Mouse (Mus musculus): ENCODE data around the gene Katnal1. TPM values are rescaled to one million over a fixed set of nuclear protein-coding genes. Genes with fewer than 3 reads are reported as not detected.

Katnal1 gene
- total and polyA plus RNA-seq, 3 experiments: 2.8 to 7.0 (median 3.2) TPM

GRCm38 (mm10) chr5:148837069-148837468 is 92.1 kb downstream of the Katnal1 start:
- dilution Hi-C loops (cut with MboI; ENCODE audit: extremely low pct_ligation_motif_present, extremely low pct_unique_long_range_greater_than_20kb, low sequenced_read_pairs): no loop called here
- peak overlapping the region; percentile 41; the same call in 1 of the 2 replicates for H3K4me2 ChIP-seq (ENCODE audit: insufficient read depth, low read depth, poor library complexity, severe bottlenecking)

GRCm38 (mm10) chr5:148831596-148832257 is 97.4 kb downstream of the Katnal1 start:
- peak overlapping the region; percentile 74 for H3K4me2 ChIP-seq (ENCODE audit: insufficient read depth, low read depth, poor library complexity, severe bottlenecking)
- dilution Hi-C loops (cut with MboI; ENCODE audit: extremely low pct_ligation_motif_present, extremely low pct_unique_long_range_greater_than_20kb, low sequenced_read_pairs): no loop called here
- peak; percentile 40 for DNase-seq (ENCODE audit: extremely low read depth)
- in situ Hi-C loops (cut with MboI; ENCODE audit: low pct_ligation_motif_present, low pct_unique_long_range_greater_than_20kb, low sequenced_read_pairs): no loop called here
- no peak overlapping the region for H3K27ac ChIP-seq (ENCODE audit: insufficient read depth, low read depth)
- peaks cover 3 to 22% of the 10 kb centered on the region in 2 experiments for H3K4me1 ChIP-seq (ENCODE audit: control insufficient read depth in 1 of 2, insufficient read depth in 2 of 2)
- H3K9ac ChIP-seq (ENCODE audit: insufficient read depth, low read depth): peak overlapping the region; percentile 23; the same call in 1 of the 2 replicates
- no peaks in the 10 kb centered on the region for H3K27me3 ChIP-seq (replicated peaks)
- no peak for TF ChIP-seq TCF12 (IDR thresholded peaks at IDR 0.05; ENCODE audit: low read depth, low read length)
- TF ChIP-seq CTCF (conservative IDR thresholded peaks at IDR 0.05 in 1 of 2, IDR thresholded peaks at IDR 0.05 in 1 of 2; ENCODE audit: low read depth in 2 of 2, low read length in 2 of 2): peak; percentile 61 to 79; a peak in 3 of 4 replicates
- TF ChIP-seq SMC3 (IDR thresholded peaks at IDR 0.05; ENCODE audit: low read depth, low read length): peak; percentile 60
- 0 out of 2 replicates have a peak, but pooled peaks have one; percentile 10 for TF ChIP-seq IRF4 (IDR thresholded peaks at IDR 0.05; ENCODE audit: low read depth, low read length)
- TF ChIP-seq RAD21 (IDR thresholded peaks at IDR 0.05; ENCODE audit: low read depth, low read length): peak; percentile 10
- peak overlapping the region in 2 of 3 experiments; percentile 32 to 36 for H3K4me3 ChIP-seq (replicated peaks in 1 of 3; ENCODE audit: low read depth in 2 of 3, low read length in 2 of 3, poor library complexity in 1 of 3)
- no peaks in the 10 kb centered on the region for H3K9me3 ChIP-seq (replicated peaks; ENCODE audit: low read length)
- no peaks in the 10 kb centered on the region for H3K79me2 ChIP-seq (replicated peaks; ENCODE audit: control insufficient read depth, extremely low read depth, insufficient read depth, poor library complexity, severe bottlenecking)
- H3K36me3 ChIP-seq (replicated peaks in 1 of 2; ENCODE audit: control insufficient read depth in 1 of 2, insufficient read depth in 1 of 2, low read length in 1 of 2): no peaks in the 10 kb centered on the region

More at GRCm38 (mm10) chr5:148837069-148837468, 92.1 kb downstream of the Katnal1 start:
- peak; percentile 80 for DNase-seq (ENCODE audit: extremely low read depth)
- H3K9me3 ChIP-seq (replicated peaks; ENCODE audit: low read length): no peaks in the 10 kb centered on the region
- no peak overlapping the region for H3K9ac ChIP-seq (ENCODE audit: insufficient read depth, low read depth)
- H3K27ac ChIP-seq (ENCODE audit: insufficient read depth, low read depth): no peak overlapping the region
- no peak overlapping the region for H3K4me3 ChIP-seq (replicated peaks in 1 of 3; ENCODE audit: low read depth in 2 of 3, low read length in 2 of 3, poor library complexity in 1 of 3)
- no peaks in the 10 kb centered on the region for H3K27me3 ChIP-seq (replicated peaks)
- H3K4me1 ChIP-seq (ENCODE audit: control insufficient read depth in 1 of 2, insufficient read depth in 2 of 2): peaks cover 3 to 19% of the 10 kb centered on the region in 2 experiments
- H3K36me3 ChIP-seq (replicated peaks in 1 of 2; ENCODE audit: control insufficient read depth in 1 of 2, insufficient read depth in 1 of 2, low read length in 1 of 2): no peaks in the 10 kb centered on the region
- no peak for TF ChIP-seq ZMIZ1 (IDR thresholded peaks at IDR 0.05; ENCODE audit: low read depth, low read length)
- TF ChIP-seq ZKSCAN1 (IDR thresholded peaks at IDR 0.05; ENCODE audit: borderline replicate concordance, low read depth, low read length): no peak
- TF ChIP-seq MAFK (IDR thresholded peaks at IDR 0.05; ENCODE audit: insufficient replicate concordance, low read length): no peak
- TF ChIP-seq POLR2AphosphoS2 (IDR thresholded peaks at IDR 0.05; ENCODE audit: low read depth, low read length): no peak
- no peak for TF ChIP-seq RAD21 (IDR thresholded peaks at IDR 0.05; ENCODE audit: low read depth, low read length)
- TF ChIP-seq USF2 (conservative IDR thresholded peaks at IDR 0.05; ENCODE audit: low read depth, low read length): no peak
- TF ChIP-seq NRF1 (IDR thresholded peaks at IDR 0.05; ENCODE audit: low read depth, low read length): peak; percentile 51
- no peak for TF ChIP-seq CTCF (conservative IDR thresholded peaks at IDR 0.05 in 1 of 2, IDR thresholded peaks at IDR 0.05 in 1 of 2; ENCODE audit: low read depth in 2 of 2, low read length in 2 of 2)
- 0 out of 2 replicates have a peak, but pooled peaks have one; percentile 16 for TF ChIP-seq TCF12 (IDR thresholded peaks at IDR 0.05; ENCODE audit: low read depth, low read length)
- no peak for TF ChIP-seq UBTF (IDR thresholded peaks at IDR 0.05; ENCODE audit: low read depth, low read length)
- TF ChIP-seq BHLHE40 (IDR thresholded peaks at IDR 0.05; ENCODE audit: low read depth, low read length): no peak
- peak; percentile 47 for TF ChIP-seq POLR2A (IDR thresholded peaks at IDR 0.05; ENCODE audit: low read depth, low read length)
- no peak for TF ChIP-seq MAZ (IDR thresholded peaks at IDR 0.05; ENCODE audit: low read depth, low read length)
- TF ChIP-seq ZC3H11A (IDR thresholded peaks at IDR 0.05; ENCODE audit: low read depth, low read length): no peak
- H3K79me2 ChIP-seq (replicated peaks; ENCODE audit: control insufficient read depth, extremely low read depth, insufficient read depth, poor library complexity, severe bottlenecking): no peaks in the 10 kb centered on the region
- in situ Hi-C loops (cut with MboI; ENCODE audit: low pct_ligation_motif_present, low pct_unique_long_range_greater_than_20kb, low sequenced_read_pairs): no loop called here
